Mouse (Mus musculus) spleen, adult 18-20 months (tissue): Measurements from ENCODE around the gene Rbm25.
A peak's percentile ranks its signal among the peaks of the same experiment; 100 is the strongest.
"Not testable (repeated sequence)": the region's sequence is repeated elsewhere in the genome, so short reads cannot be mapped to it uniquely, and the experiment has no call there.

Source experiments
- DNase-seq, 2 experiments: peaks; one replicate each; pipeline ENCODE4 v3.0.0; 2022; ENCODE audit warnings: mixed read lengths in 2 of 2

Gene Rbm25

DNA sequence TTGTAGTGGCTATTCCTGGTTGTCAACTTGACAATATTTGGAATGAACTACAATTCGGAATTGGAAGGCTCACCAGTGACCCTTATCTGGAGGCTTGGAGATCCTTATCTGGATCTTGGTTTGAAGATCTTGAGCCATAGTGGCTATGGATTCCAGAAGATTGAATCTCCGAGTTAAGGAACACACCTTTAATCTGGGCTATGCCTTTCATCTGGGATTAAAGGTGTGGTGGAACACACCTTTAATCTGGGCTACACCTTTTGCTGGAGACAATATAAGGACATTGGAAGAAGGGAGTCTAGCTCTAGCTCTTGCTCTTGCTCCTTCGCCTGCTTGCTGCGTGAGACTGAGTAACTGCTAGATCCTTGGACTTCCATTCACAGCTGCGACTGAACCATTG lies at the start of gene Rbm25:
TSS of gene Rbm25 (plus strand) at position 301 of the 400 bp plus-strand sequence.
- DNase-seq = not testable (repeated sequence)

DNA sequence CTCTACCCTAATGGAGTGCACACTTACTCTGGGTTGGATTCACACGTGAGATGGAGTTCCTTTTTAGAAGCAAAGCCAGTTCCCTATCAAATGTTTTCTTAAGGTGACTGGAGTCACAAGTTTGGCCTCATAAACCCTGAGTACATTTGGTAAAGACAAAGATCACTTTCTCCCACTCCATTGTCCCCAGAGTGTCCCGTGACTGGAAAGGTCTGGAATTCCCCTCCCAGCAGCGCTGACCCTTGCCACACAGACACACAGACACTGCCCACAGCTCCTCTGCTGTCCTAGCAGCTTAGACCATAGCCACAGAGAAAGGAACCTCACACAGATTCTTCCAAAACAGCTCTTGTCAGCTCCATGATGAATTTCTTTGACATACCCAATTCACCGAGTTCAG lies 48.9 kb upstream of the Rbm25 start:
- no peak for DNase-seq

DNA sequence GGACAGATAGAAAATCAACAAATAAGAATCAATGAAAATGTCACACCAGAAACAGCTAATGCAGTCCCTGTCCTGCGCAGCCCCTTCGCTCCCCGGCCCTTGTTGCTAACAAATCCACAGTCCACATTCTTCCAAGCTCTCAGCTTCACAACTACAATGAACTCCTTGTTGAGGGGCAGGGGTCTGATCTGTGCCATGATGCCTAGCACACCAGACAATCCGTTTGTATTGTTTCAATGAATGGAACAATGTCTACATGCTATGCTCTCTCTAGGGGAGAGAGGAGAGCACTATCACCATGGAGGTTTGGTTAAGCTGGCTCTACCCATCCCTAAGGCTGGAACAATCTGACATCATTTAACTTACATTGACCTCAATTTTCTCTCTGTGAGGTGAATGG lies 48.3 kb upstream of the Rbm25 start:
- DNase-seq = no peak

DNA sequence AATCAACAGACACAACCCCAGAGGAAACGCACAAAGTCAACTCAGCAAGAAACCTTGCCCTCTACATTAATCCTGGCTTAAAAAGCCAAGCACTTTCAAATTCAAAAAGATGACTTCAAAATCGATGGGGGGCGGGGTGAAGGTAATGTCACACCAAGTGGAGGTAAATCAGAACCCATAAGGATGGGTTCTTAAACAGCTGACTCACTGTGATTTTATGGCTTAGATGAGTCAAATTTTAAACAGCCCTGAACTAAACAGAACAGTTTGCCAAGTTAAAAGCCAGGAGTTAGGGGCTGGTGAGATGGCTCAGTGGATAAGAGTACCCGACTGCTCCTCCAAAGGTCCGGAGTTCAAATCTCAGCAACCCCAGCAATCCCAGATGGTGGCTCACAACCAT lies 44.4 kb upstream of the Rbm25 start:
- no peak for DNase-seq

DNA sequence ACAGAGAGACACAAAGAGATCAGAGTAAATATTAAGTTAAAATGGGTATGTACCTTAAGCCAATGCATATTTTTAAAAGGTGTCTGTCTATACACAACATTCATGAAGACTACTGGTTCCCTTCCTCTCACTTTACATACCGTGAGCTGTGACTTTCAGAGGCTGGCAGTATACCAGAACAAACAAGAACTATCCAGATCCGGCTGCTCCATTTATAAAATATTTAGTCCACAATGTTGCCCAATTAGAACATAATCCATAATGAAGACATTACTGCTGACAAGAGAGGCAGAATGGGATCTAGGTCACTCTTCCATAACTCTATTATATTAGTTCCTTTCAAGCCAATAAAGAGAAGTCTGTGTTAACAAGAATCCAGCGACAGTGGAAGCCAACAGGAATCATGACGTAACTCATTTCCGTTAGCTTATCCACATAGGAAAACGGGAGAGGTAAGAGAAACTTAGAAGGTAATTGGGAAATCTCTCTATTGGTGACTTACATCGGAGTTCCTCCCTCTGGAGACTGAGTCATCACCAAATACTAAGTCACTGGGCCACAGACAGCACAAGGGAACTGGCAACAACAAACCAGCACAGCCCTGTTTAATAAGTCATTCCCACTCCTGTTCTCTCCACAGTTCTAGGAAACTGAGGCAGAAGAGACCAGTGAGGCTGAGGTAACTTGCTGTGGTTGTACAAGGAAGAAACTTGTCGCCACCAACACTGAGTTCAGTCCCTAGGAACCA lies 39.1 kb upstream of the Rbm25 start:
- DNase-seq = no peak

DNA sequence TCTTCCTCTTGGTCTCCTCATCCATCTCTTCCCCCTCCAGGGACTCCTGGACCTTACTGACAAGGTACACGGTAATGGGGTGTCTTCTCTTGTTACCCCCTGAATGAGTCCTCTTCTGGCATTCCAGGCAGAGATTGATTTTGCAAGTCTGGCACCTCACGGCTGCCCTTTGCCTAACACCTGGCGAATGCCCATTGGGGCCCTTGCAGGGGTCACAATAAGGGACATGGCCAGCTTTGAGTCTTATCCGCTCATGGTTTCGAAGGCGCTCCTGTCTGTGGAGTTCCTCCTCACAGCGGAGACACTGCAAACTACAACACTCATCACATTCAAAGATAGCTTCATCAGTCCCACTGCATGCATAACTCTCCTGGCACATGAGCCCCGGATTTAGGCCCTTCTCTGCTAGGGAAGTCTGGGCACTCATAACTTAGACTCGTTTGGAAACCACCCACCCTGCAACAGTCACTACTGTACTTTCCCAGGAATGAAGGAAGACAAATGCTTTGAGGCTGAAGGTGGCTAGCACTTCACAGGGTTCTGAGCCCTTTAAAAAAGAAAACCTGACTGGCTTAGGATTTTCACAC lies 36.5 kb upstream of the Rbm25 start:
- DNase-seq = no peak

DNA sequence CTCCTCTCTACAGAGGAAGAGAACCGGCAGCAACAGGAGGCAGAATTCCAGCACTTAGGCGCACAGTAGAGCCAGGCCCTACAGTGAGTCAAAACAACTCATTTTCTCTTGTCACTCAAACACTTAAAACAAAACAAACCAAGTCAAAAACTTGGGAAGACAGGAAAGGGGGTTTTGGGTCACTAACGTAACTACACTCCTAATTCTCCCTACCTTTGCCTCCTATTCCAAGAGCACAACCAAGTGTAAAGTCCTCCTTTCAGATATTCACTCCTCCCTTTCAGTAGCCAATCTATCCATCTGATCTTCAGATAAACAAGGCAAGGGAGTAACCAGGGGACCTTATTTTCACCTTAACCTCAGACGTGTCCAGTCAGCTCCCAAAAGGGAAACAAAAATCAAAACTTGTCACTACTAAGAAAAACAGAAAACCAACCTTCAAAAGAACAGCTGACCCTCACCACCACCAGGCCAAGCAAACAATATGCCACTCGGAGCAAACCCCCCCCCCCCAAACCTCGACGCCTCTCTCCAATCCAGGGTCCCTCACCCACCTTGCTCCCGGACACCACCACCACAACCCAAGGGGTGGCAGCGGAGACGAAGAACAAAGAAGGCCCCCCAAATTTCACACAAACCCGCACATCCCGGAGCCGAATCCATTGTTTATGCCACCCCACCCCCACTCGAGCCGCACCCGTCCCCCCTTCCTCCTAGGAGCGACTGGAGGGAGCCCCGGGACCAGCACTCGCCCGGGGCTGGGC lies 34.7 kb upstream of the Rbm25 start:
- no peak for DNase-seq

DNA sequence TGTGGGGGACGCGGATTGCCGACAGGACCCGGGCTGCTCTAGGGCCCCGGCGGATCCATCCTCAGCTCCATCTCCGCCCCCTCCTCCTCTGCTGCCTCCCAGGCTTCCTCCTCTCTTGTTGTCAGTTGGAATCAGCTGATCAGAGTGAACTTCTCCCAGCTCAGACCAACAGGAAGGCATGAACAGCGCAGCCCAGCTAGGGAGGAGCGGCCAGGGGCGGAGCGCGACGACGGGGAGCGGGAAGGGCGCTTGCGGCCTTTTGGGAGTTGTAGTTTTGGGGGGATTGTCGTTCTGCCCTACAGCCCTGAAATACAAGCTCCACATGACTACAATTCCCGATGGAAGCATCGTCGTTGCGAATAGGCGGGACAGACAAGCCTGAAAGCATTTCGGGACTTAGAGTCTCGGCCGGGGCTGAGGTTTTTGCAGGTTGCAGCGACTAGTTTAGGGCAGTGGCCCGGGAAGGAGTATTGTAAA lies 34.0 kb upstream of the Rbm25 start, which contains the start of gene Zfyve1:
TSS of gene Zfyve1 (minus strand) at position 198 of the 477 bp plus-strand sequence.
- peak; percentile 80 to 84 for DNase-seq

DNA sequence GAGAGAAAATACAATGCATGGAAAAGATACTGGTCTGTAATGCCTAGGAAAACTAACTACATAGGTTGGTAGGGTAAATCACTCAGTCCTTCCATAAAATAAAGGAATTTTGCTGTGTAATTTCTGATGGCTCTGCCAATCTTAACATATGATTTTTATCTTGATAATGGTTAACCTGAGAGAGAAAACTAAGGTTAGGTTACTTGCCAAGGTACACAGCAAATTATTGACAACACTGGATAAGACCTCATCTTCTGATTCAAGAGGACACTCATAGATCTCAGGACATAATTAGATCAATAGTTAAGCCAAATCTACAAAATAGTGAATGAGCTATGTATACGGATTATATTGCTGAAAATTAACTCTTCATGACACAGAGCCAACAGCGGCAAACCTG lies 33.2 kb upstream of the Rbm25 start:
- no peak for DNase-seq

DNA sequence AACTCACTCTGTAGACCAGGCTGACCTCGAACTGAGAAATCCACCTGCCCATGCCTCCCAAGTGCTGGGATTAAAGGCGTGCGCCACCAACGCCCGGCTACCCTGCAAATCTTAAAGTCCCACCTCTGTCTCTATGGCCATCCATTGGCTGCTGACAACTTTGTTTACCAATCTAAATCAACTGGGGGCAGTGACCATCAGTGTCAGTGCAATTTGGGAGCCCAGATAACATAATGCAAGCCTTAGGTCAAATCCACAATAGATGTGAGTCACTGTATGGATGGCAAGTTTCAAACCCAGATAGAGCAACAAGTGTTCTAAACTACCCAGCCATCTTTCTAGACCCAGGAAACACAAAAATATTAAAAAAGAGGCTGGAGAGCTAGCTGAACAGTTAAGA lies 28.8 kb upstream of the Rbm25 start:
- no peak for DNase-seq

DNA sequence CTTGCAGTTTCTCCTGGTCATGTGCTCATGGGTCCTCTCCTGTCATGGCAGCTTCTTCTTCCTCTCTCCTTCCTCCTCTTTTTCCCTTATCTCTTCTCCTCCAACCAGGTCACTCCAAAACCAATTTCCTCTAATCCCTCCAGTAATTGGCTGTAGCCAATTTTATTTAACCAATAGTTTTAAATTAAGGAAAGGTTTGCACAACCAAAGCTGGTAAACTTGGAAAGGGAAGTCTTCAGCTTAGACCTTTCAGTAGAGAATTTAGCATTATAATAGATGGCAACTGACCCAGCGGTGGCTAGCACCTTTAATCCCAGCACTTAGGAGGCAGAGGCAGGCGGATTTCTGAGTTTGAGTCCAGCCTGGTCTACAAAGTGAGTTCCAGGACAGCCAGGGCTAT lies 24.6 kb upstream of the Rbm25 start:
- DNase-seq = not testable (repeated sequence)

DNA sequence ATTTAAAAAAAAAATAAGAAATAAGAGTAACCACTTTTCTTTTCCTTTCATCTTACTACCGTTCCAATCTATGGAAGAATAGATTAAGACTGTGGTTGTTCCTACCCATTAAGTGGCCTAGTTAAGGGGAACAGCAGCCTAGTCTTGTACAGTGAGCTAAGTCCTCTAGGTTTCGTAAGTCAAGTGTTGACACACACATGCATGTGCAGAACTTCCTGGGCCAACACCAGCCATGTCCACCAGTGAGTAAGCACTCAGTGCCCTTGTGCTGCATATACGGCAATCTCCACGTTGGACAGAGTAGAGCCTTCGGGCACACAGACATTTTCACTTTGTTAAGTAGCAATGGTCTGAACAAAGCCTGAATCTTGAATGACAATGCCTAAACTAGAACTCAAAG lies 13.8 kb upstream of the Rbm25 start:
- DNase-seq = no peak

DNA sequence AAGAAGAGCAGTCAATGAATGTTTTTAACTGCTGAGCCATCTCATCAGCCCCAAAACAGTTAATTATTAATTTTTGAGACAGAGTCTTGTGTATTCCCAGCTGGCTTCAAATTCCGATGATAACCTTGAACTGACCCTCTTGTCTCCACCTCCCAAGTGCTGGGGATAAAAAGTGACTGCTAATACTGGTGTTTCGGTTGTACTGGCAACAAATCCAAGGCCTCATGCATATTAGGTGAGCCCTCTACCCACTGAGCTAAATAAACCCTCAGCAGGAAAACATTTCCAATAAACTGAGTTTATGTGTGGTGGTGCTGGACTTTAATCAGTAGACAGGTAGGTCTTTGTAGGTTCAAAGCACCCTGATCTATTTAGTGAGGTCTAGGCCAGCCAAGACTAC lies 12.1 kb upstream of the Rbm25 start:
- DNase-seq = no peak

DNA sequence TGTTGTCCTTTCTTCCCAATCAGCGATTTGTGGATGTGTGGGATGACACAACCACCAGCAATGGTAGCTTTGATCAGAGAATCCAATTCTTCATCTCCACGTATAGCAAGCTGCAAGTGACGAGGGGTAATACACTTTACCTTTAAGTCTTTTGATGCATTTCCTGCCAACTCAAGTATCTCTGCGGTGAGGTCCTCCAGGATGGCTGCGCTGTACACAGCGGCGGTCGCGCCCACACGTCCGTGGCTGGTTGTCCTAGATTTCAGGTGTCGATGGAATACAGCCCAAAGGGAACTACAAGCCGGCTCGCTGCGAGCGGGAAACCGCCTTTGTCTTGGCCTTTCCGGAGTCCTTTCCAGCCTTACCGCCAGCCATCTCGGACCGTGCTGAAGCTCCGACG lies 10.3 kb upstream of the Rbm25 start:
- DNase-seq = not testable (repeated sequence)

DNA sequence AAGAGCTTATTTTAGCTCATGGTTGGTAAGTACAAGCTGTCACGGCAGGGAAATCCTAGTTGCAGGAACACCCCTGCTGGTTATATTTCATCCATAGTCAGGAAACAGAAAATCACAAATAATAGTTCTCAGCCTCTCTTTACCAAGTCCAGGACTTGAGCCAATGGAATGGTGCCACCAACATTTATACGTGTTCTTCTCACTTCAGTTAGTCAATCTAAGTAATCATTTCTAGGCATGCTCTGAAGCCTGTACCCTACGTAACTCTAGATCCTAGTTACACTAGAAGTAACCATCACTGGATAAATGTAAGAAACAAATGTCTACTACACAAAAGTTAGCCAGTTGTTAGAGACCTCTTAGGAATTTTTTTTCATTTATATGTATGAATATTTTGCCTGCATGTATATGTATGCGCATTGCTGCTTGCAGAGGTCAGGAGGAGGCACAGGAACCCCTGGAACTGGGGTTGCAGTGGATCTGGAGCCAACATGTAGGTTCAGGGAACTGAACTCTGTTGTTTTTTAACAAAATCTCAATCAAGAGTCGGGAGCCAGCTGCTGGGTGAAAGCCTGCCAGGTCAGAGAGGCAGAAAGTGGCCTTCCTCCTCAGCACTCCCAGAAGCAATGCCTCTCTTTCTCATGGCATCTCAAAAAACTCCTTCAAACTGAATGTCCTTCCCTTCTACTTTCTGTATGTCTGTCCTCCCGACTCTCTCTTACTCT lies 8.8 kb upstream of the Rbm25 start:
- no peak for DNase-seq

DNA sequence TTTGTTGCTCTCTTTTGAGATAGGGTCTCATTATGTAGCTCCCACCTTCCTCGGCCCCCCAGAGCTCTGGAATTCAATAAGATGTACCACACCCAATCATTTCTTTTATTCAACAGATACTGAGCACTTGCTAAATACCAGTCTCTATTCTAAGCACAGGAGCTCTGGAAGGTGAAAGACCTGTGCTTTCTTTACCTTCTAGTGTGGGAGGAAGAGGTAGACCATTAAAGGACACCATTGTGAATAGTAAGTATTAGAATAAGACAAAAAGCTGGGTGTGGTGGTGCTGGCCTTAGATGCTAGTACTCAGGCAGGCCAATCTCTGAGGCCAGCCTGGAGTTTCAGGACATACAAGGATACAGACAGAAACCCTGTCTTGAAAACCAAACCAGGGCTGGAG lies 6.7 kb upstream of the Rbm25 start:
- DNase-seq = no peak

DNA sequence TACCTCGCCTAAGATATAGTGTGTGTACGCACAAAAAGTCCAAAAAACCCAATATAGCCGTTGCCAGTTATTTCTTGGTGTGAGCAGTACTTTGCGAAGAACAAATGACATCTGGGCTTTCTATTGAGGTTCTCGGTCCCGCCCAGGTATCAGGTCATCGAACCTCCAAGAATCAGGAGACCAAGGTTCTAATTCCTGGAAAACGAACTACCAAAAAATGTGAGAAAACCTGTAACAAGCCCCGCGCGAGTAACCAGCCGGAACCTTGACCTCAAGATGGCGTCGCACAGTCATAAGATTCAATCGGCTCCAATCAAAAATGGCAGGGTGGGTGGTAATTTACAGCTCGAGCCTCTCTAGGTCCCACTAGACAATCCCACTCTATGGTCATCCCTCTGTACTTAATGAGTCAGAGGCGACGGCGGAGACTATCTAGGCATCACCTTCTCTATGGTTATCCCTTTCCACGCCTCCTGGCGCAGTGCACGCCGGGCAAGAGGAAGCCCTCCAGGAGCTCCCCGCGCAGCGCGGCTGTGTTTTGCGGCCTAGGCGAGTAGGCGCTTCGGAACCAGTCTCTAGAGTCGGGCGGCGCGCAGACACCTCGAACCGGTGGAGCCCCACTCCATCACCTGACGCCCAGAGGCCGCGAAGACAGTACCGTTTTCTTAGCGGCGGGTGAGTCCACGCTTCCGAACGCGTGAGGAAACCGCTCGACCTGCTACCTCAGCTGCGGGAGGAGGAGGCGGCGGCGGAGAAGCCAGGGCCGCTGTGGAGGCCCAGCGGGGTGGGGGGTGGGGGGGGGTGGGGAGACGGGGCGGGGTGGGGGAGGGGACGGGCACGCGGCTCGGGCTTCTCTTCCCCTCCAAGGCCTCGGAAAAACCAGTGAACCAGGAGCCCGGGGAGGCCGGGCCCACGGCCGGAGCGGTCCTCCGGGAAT lies 975 bp downstream of the Rbm25 start:
- peak; percentile 88 to 91 for DNase-seq

DNA sequence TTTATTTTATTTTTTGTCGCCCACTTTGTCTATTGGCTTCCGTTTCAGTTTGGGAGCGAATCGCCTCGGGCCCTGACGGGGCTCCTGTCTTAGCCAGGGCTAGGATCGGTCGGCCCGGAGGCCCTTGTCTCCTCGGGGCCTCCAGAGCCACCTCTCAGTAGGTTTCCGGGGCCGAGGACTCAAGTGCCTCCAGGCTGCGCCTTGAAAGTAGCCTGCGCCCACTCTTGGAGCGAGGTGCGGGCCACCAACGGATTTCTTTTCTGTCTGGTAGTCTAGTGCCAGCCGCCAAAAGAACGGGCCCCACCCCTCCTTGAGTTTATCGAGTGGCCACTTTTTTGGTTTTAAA lies 1.6 kb downstream of the Rbm25 start:
- peak; percentile 26 to 38 for DNase-seq

DNA sequence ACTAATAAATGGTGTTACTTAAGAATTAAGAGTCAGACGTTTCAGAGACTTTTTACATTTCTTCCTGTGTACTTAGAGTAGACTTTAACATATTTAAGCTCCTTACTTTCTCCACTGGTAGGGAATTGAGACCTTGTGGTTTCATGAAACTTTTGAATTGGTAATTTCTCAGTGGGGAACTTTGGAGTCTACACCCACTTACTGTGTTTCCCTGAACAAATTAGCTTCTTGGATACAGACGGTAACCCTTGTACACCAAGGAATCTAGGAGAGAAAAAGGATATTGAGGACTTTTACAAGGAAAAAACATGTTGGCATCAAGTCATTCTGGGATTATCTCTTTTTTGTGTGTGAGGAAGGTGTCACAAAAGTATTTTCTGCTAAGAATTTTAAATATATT lies 2.8 kb downstream of the Rbm25 start:
- DNase-seq = no peak

DNA sequence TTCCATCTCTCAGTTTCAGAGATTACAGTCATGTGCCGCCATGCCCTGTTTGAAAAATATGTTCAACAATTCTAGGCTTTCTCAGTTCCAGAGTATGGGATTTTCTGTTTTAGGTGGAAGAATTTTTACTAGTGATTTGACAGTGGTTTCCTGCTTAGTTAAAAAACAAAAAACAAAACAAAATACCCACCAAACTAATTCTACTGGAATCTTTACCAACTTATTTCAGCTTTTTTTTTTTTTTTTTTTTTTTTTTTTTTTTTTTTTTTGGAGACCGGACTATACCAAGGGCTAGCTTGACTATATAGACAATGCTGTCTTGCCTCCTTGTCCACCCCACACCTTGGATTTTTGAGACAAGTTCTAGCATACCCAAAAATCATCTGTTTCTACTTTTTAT lies 10.2 kb downstream of the Rbm25 start:
- DNase-seq = no peak

DNA sequence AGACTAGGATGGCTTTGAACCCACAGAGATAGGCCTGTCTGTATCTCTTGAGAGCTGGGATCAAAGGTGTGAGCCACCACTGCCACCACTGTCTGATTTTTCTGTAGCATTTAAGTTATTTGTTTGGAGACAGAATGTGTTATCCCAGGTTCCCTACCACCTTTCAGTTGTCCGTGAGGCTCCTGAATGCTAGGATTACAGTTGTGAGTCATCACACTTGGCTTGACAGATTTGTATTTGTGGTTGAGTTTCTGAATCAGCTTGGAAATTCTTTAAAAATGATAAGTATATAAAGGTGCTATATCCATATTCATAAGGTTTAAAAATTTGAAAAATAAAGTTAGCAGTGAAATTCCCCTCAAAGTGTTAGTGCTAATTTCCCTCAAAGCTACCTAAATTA lies 12.1 kb downstream of the Rbm25 start:
- no peak for DNase-seq

DNA sequence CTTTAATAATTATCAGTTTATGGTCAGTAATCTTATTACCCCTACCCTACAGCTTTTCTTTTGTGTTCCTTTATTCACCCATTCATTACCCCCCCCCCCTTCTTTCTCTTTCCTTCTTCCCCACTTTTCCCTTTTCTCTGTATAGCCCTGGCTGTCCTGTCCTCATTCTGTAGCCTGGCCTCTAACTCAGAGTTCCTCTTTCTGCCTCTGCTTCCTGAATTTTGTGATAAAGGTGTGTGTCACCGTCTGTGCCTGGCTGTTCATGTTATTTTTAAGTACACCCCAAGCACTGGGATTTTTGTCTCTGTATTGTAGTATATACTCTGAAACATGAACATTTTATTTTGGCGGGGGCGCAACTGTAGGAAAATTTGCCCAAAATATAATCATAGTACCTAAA lies 19.3 kb downstream of the Rbm25 start:
- no peak for DNase-seq
